Mouse (Mus musculus): Measurements from ENCODE around the gene Olfr111. TPM values are rescaled to one million over a fixed set of nuclear protein-coding genes. Genes with fewer than 3 reads are reported as not detected.
"Not testable (repeated sequence)": the region's sequence is repeated elsewhere in the genome, so short reads cannot be mapped to it uniquely, and the experiment has no call there.

Olfr111 gene
- polyA plus RNA-seq (2012; ENCODE audit: insufficient read depth, insufficient read length, missing spikeins), result not detected in 2 replicates

GRCm38 (mm10) chr17:37507730-37508129, at the start of gene Olfr111:
TSS of gene Olfr111 (plus strand) at chr17:37508030.
- H3K4me3 ChIP-seq (ENCODE audit: insufficient read depth, low read depth, low read length), result no peak within 1 kb of the TSS
- no peaks in the 10 kb centered on the region for H3K4me1 ChIP-seq (ENCODE audit: control insufficient read depth, insufficient read depth, insufficient read length, low read length)
- H3K27ac ChIP-seq (replicated peaks; ENCODE audit: low read depth, low read length), result no peak within 1 kb of the TSS

DNA sequence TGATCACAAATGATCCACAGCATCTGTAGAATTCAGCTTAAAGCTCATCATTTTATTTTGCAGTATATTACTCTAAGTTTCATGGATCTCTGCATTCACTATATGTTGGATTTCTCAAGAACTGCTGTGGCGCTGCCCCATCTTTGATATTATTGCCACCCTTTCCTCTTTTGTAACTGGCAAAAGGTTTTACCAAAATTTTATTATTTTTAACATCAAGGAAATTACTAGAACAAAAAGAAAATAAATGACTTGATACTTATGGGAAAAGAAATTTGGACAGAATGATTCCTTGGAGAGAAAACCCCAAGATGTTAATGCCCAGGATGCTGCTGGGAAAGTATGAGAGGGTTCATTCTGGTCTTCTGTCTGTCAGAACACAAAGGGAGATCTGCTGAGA, 49.2 kb upstream of the Olfr111 start, which contains the start of gene Olfr109:
Olfr109 (plus strand) TSS at position 301 of the 400 bp plus-strand sequence.
- no peak within 1 kb of the TSS for H3K27ac ChIP-seq (replicated peaks; ENCODE audit: low read depth, low read length)
- no peaks in the 10 kb centered on the region for H3K4me1 ChIP-seq (ENCODE audit: control insufficient read depth, insufficient read depth, insufficient read length, low read length)
- no peak within 1 kb of the TSS for H3K4me3 ChIP-seq (ENCODE audit: insufficient read depth, low read depth, low read length)

DNA sequence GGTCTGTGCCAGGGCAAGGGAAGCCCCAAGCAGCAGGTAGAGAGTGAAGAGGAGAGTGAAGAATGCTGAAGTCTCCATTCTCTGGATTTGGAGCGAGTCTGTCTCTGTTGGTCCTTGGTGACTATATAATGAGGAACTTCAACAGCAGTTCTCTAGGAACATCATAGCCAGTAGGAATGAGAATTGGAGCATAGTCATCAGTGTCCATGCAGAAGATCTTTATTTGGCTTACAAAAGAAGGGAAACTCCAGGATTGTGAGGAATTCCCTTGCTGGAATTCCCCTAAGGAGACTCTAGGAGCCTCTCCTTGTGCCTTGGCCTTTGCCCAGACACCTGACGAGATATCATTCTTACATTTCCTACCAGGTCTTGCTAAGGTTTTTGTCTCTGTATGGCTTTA, 24.4 kb upstream of the Olfr111 start, which contains the start of gene H2-M2:
H2-M2 (minus strand) TSS at position 101 of the 400 bp plus-strand sequence.
- Histone ChIP-seq H3K27ac (replicated peaks; ENCODE audit: low read depth, low read length) (no peak within 1 kb of the TSS), H3K4me1 (ENCODE audit: control insufficient read depth, insufficient read depth, insufficient read length, low read length) (no peaks in the 10 kb centered on the region), H3K4me3 (ENCODE audit: insufficient read depth, low read depth, low read length) (no peak within 1 kb of the TSS)

DNA sequence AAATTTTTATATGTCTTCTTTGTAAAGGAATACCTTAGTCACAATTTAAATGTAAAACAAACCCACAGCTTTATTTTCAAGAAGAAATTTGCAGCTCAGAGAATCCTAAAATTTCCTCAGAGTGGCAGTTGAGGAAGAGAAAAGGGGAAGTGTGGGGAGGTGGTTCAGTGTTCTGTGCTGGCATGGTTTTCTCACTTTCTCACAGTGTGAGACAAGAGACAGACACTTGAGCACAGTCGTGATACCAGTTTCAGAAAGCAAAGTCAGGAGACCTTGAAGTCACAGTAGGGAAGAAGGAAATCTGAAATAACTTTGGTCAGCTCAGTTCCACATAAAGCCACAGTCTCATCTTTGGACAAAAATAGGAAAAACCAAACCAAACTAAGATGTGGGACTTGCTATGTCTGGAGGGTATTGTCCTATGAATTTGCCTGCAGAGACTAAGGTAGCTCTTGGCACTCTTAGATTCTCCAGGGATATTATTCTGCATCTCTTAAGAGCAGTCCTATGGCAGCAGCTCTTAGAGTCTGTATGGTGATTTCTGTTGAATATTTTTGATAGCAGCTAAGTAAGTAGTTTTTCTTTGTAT, 15.8 kb upstream of the Olfr111 start, which contains the start of gene Olfr110:
Olfr110 (plus strand) TSS at position 539 of the 589 bp plus-strand sequence.
- no peak within 1 kb of the TSS for H3K4me3 ChIP-seq (ENCODE audit: insufficient read depth, low read depth, low read length)
- H3K27ac ChIP-seq (replicated peaks; ENCODE audit: low read depth, low read length), result no peak within 1 kb of the TSS
- no peaks in the 10 kb centered on the region for H3K4me1 ChIP-seq (ENCODE audit: control insufficient read depth, insufficient read depth, insufficient read length, low read length)

DNA sequence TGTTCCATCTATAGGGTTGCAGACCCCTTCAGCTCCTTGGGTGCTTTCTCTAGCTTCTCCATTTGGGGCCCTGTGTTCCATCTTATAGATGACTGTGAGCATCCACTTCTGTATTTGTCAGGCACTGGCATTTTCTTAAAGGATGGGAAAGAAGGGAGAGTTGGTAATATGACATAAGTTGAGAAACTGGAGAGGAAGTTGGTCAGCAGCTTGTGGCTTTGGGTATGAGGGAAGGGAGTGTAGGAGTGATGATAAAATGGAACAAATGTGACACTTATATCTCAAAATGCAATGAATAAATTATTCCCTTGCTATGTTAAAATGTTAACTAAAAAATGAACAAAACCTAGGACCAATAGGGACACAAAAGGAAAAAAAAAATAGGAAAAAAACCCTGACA, 16.8 kb downstream of the Olfr111 start:
- not testable (repeated sequence) for H3K4me3 ChIP-seq (ENCODE audit: insufficient read depth, low read depth, low read length); H3K27ac ChIP-seq (replicated peaks; ENCODE audit: low read depth, low read length); H3K4me1 ChIP-seq (ENCODE audit: control insufficient read depth, insufficient read depth, insufficient read length, low read length)

- not testable (repeated sequence) for H3K4me1 ChIP-seq (ENCODE audit: control insufficient read depth, insufficient read depth, insufficient read length, low read length); H3K27ac ChIP-seq (replicated peaks; ENCODE audit: low read depth, low read length); H3K4me3 ChIP-seq (ENCODE audit: insufficient read depth, low read depth, low read length)
These were observed 17.6 kb downstream of the Olfr111 start for GRCm38 (mm10) chr17:37525427-37525826.

DNA sequence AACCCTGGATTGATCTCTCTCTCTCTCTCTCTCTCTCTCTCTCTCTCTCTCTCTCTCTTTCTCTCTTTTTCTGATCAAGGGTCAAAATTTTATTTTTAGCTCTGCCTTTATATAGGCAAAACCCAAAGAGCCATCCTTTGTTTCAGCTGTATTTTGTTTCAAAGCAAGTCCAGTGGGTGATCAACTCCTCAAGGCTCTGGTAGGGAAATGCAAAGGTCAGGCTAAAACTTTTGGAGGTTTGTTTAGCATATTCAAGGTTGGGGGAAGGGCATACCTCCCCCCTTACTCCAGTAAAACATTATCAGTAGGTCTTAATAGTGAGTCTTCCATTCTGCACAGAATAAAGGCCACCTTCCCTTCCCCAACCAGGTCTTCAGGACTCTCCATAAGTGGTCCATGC, 27.3 kb downstream of the Olfr111 start:
- Histone ChIP-seq H3K27ac (replicated peaks; ENCODE audit: low read depth, low read length) (no peak overlapping the region), H3K4me3 (ENCODE audit: insufficient read depth, low read depth, low read length) (no peak overlapping the region), H3K4me1 (ENCODE audit: control insufficient read depth, insufficient read depth, insufficient read length, low read length) (no peaks in the 10 kb centered on the region)

DNA sequence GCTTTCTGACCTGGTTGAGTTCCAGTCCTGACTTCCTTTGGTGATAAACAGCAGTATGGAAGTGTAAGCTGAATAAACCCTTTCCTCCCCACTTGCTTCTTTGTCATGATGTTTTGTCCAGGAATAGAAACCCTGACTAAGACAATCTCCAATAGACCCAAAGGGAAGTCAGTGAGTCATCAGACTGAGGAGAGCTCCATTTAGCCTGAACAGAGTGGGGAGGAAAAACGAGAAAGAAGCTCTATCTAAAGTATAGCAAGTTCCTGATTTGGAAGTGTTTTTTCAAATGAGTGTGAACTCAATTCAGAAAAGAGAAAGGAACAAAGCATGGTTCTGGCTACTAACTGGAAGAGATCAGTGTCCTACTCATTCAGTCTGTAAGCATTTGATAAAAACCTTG, 30.6 kb downstream of the Olfr111 start:
- not testable (repeated sequence) for H3K27ac ChIP-seq (replicated peaks; ENCODE audit: low read depth, low read length)

GRCm38 (mm10) chr17:37541454-37542119, 33.8 kb downstream of the Olfr111 start:
- H3K4me1 ChIP-seq (ENCODE audit: control insufficient read depth, insufficient read depth, insufficient read length, low read length), result no peaks in the 10 kb centered on the region
- no peak overlapping the region for H3K4me3 ChIP-seq (ENCODE audit: insufficient read depth, low read depth, low read length)
- no peak overlapping the region for H3K27ac ChIP-seq (replicated peaks; ENCODE audit: low read depth, low read length)

More for the DNA sequence above, 30.6 kb downstream of the Olfr111 start:
- H3K4me1 ChIP-seq (ENCODE audit: control insufficient read depth, insufficient read depth, insufficient read length, low read length); H3K4me3 ChIP-seq (ENCODE audit: insufficient read depth, low read depth, low read length): not testable (repeated sequence)

DNA sequence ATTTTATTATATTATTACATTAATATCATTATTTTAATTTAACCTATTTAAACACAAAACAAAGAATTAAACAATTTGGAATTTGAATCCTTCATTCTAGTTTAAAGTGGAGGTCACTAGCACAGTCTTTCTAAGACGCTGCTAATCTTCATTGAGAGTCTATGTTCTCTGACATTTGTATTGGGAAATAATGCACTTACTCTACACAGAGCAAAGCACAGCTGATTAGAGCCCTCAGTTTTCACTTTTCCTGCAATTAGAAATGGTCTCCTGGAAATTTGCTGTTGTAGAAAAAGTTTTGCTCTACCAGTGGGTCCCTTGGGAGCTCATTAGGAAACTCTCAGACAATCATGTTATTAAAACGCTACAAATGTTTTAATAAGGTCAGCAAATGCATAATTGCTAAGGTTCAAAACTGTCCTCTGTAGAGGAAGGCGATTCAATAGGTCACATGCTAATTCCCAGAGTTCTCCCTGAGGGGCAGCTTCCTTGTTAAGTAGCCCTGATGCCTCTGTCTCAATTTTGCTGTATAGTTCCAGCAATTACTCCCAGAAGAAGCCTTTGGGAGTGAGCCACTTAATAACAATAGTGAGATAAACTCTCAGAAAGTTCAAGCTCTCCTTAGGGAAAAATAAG, 36.1 kb downstream of the Olfr111 start:
- Histone ChIP-seq H3K4me1 (ENCODE audit: control insufficient read depth, insufficient read depth, insufficient read length, low read length) (no peaks in the 10 kb centered on the region), H3K27ac (replicated peaks; ENCODE audit: low read depth, low read length) (no peak overlapping the region), H3K4me3 (ENCODE audit: insufficient read depth, low read depth, low read length) (no peak overlapping the region)

- Histone ChIP-seq H3K4me3 (ENCODE audit: insufficient read depth, low read depth, low read length) (no peak overlapping the region), H3K27ac (replicated peaks; ENCODE audit: low read depth, low read length) (no peak overlapping the region), H3K4me1 (ENCODE audit: control insufficient read depth, insufficient read depth, insufficient read length, low read length) (no peaks in the 10 kb centered on the region)
These were observed 51.2 kb downstream of the Olfr111 start for GRCm38 (mm10) chr17:37558913-37559615.

DNA sequence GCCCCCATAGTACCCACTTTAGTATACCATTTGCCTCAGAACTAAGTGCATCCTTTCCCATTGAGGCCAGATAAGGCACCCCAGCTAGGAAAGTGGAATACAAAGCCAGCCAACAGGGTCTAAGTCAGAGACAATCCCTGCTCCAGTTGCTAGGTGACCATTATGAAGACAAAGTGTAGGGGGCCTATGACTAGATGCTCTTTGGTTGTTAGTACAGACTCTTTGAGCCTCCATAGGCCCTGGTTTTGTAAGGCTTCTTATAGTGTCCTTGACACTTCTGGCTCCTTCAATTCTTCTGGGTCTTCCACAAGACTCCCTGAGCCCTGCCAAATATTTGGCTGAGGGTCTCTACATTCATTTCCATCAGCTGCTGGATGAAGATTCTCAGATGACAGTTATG, 61.5 kb downstream of the Olfr111 start, which contains the start of gene Olfr112:
Olfr112 (minus strand) TSS at position 101 of the 400 bp plus-strand sequence.
- Histone ChIP-seq H3K4me1 (ENCODE audit: control insufficient read depth, insufficient read depth, insufficient read length, low read length) (no peaks in the 10 kb centered on the region), H3K4me3 (ENCODE audit: insufficient read depth, low read depth, low read length) (no peak within 1 kb of the TSS), H3K27ac (replicated peaks; ENCODE audit: low read depth, low read length) (no peak within 1 kb of the TSS)

- no peak within 1 kb of the TSS for H3K4me3 ChIP-seq (ENCODE audit: insufficient read depth, low read depth, low read length)
- no peak within 1 kb of the TSS for H3K27ac ChIP-seq (replicated peaks; ENCODE audit: low read depth, low read length)
- no peaks in the 10 kb centered on the region for H3K4me1 ChIP-seq (ENCODE audit: control insufficient read depth, insufficient read depth, insufficient read length, low read length)
These were observed 69.7 kb downstream of the Olfr111 start, which contains the start of gene Olfr113 for GRCm38 (mm10) chr17:37577563-37577962. TSS of gene Olfr113 (minus strand) at chr17:37577663.
